8 mouse cellular contexts compared by ENCODE assay signal in genomic region chr9:110672462-110673106, GRCm38 (mm10). TPM values are rescaled to one million over a fixed set of nuclear protein-coding genes. Genes with fewer than 3 reads are reported as not detected.
DNase-seq lines count a peak whose midpoint lies in the region; ATAC-seq lines count a peak whose summit lies in the region.

No protein-coding gene starts in this region.

- no peak overlapping the region; the same call in 1 of the 2 replicates for H3K9ac ChIP-seq in forebrain, embryonic 12.5 days
- H3K9ac ChIP-seq in intestine, embryonic 15.5 days = no peak overlapping the region

- no peak overlapping the region for H3K4me3 ChIP-seq in forebrain, embryonic 12.5 days (replicated peaks)
- no peak overlapping the region for H3K4me3 ChIP-seq in intestine, embryonic 15.5 days (replicated peaks)

- no peak overlapping the region for H3K4me2 ChIP-seq in forebrain, embryonic 12.5 days
- no peak overlapping the region for H3K4me2 ChIP-seq in intestine, embryonic 15.5 days (replicated peaks)

- WGBS in forebrain, embryonic 12.5 days = 61% methylated on average over 7 of the region's 7 CpGs
- 59% methylated on average over 7 of the region's 7 CpGs for WGBS in intestine, embryonic 15.5 days

- DNase-seq in gastrocnemius, postnatal 14 days = peak; percentile 38
- no peak for DNase-seq in gastrocnemius, postnatal 25 days
- DNase-seq in R1 (ENCODE audit: low read depth, low spot score) = peak; percentile 59
- peak; percentile 56 for DNase-seq in yolk sac, embryonic 10.5 days (ENCODE audit: low spot score)
- no peak for DNase-seq in frontal cortex, postnatal 14 days (ENCODE audit: low spot score in 2 of 2)

- H3K9me3 ChIP-seq in forebrain, embryonic 12.5 days = no peaks in the 10 kb centered on the region
- no peaks in the 10 kb centered on the region for H3K9me3 ChIP-seq in intestine, embryonic 15.5 days

- no peaks in the 10 kb centered on the region for H3K27me3 ChIP-seq in forebrain, embryonic 12.5 days
- no peaks in the 10 kb centered on the region for H3K27me3 ChIP-seq in intestine, embryonic 15.5 days (replicated peaks)

- no peaks in the 10 kb centered on the region for H3K36me3 ChIP-seq in forebrain, embryonic 12.5 days (replicated peaks)
- no peaks in the 10 kb centered on the region for H3K36me3 ChIP-seq in intestine, embryonic 15.5 days

- H3K27ac ChIP-seq in forebrain, embryonic 12.5 days = peak overlapping the region; percentile 61; the same call in 1 of the 2 replicates
- H3K27ac ChIP-seq in intestine, embryonic 15.5 days = no peak overlapping the region

- peak; percentile 44; the same call in 1 of the 2 replicates for ATAC-seq in forebrain, embryonic 12.5 days (ENCODE audit: low FRiP score)
- 0 out of 2 replicates have a peak, but pooled peaks have one; percentile 41 for ATAC-seq in intestine, embryonic 15.5 days
- peak; percentile 27; the same call in 1 of the 2 replicates for ATAC-seq in megakaryocyte, adult 5-6 weeks (ENCODE audit: poor library complexity, severe bottlenecking)

- intact Hi-C loops in gastrocnemius, postnatal 14 days (cut with DNase I; ENCODE audit: low total_unique reads) = no loop called here

- peaks cover 13% of the 10 kb centered on the region for H3K4me1 ChIP-seq in forebrain, embryonic 12.5 days
- peaks cover 15% of the 10 kb centered on the region for H3K4me1 ChIP-seq in intestine, embryonic 15.5 days (replicated peaks)

RNA-seq across cellular contexts. Expression of gene Ccdc12, which starts 16.3 kb away (rescaled TPM):
- 10 to 100 TPM; 46.4 to 52.6 TPM for total RNA-seq in gastrocnemius, postnatal 14 days (2021)
- 10 to 100 TPM; 46.9 to 47.1 TPM for total RNA-seq in gastrocnemius, postnatal 25 days (2021)
- polyA plus RNA-seq in forebrain, embryonic 12.5 days (2016; fragmentation: Nextera tagmentation; extraction: Ambion mirVana) = 139 and 143 TPM in 2 replicates
- 162 and 166 TPM in 2 replicates for polyA plus RNA-seq in intestine, embryonic 15.5 days (2015; fragmentation: Nextera tagmentation; extraction: Ambion mirVana)
- 204 and 210 TPM in 2 replicates for total RNA-seq in megakaryocyte, adult 5-6 weeks (2015)
- total RNA-seq in megakaryocyte, adult 5-6 weeks (2017) = 165 and 180 TPM in 2 replicates

RNA-seq across cellular contexts. Expression of gene Nbeal2, which starts 18.6 kb away (rescaled TPM):
- 1 to 10 TPM; 2.5 to 4.1 TPM for total RNA-seq in gastrocnemius, postnatal 14 days (2021)
- 1 to 10 TPM; 2.9 to 3.2 TPM for total RNA-seq in gastrocnemius, postnatal 25 days (2021)
- 2.0 and 2.3 TPM in 2 replicates for polyA plus RNA-seq in forebrain, embryonic 12.5 days (2016; fragmentation: Nextera tagmentation; extraction: Ambion mirVana)
- 3.6 and 4.9 TPM in 2 replicates for polyA plus RNA-seq in intestine, embryonic 15.5 days (2015; fragmentation: Nextera tagmentation; extraction: Ambion mirVana)
- 42.1 and 52.5 TPM in 2 replicates for total RNA-seq in megakaryocyte, adult 5-6 weeks (2015)
- 29.1 and 35.9 TPM in 2 replicates for total RNA-seq in megakaryocyte, adult 5-6 weeks (2017)

RNA-seq across cellular contexts. Expression of gene Nradd, which starts 48.3 kb away (rescaled TPM):
- 1 to 10 TPM; 1.2 to 2.5 TPM for total RNA-seq in gastrocnemius, postnatal 14 days (2021)
- under 1 TPM; 0.80 to 0.87 TPM for total RNA-seq in gastrocnemius, postnatal 25 days (2021)
- 31.0 and 32.0 TPM in 2 replicates for polyA plus RNA-seq in forebrain, embryonic 12.5 days (2016; fragmentation: Nextera tagmentation; extraction: Ambion mirVana)
- 27.0 and 29.0 TPM in 2 replicates for polyA plus RNA-seq in intestine, embryonic 15.5 days (2015; fragmentation: Nextera tagmentation; extraction: Ambion mirVana)
- total RNA-seq in megakaryocyte, adult 5-6 weeks (2015) = 4.6 and 5.2 TPM in 2 replicates
- 2.0 and 3.5 TPM in 2 replicates for total RNA-seq in megakaryocyte, adult 5-6 weeks (2017)

Comparison
In these comparisons a context has a peak if more than half of its experiments do, and no peak if none do; other contexts are left out.
1. DNase-seq: peak in gastrocnemius, postnatal 14 days (single experiment), R1 (single experiment) and yolk sac, embryonic 10.5 days (single experiment); none in gastrocnemius, postnatal 25 days (single experiment) and frontal cortex, postnatal 14 days (0 of 2).
2. RNA of gene Nbeal2, which starts 18.6 kb away (total RNA-seq): 29.1 to 52.5 TPM in megakaryocyte, adult 5-6 weeks; 2.5 to 4.1 TPM in gastrocnemius, postnatal 14 days and 2.9 to 3.2 TPM in gastrocnemius, postnatal 25 days; every median in the first group is over 4 times any median in the second.
3. Peak in every context shown above with its lines, with median percentiles within 50 percentile points of each other: ATAC-seq.